Mouse (Mus musculus): ENCODE results near the gene Hcrtr1.

- TF ChIP-seq GATA1 (IDR thresholded peaks at IDR 0.05; ENCODE audit: borderline replicate concordance, low read length): no peak
- TF ChIP-seq FLI1 (IDR thresholded peaks at IDR 0.05; ENCODE audit: low read length): no peak
These were observed 54.7 kb downstream of the Hcrtr1 start for GRCm38 (mm10) chr4:130084331-130084945.
